Mouse (Mus musculus) stomach, postnatal 0 days (tissue): ENCODE results near the gene Frmd4b. TPM values are rescaled to one million over a fixed set of nuclear protein-coding genes. Genes with fewer than 3 reads are reported as not detected.
A peak's percentile ranks its signal among the peaks of the same experiment; 100 is the strongest.
"Not testable (repeated sequence)": the region's sequence is repeated elsewhere in the genome, so short reads cannot be mapped to it uniquely, and the experiment has no call there.

Source experiments
- ATAC-seq: fragments of 200-750 bp; cut with Nextera tagmentation; 2 replicates; pipeline ENCODE4 v1.8.0; 2017; ENCODE audit not compliant: low FRiP score, low TSS enrichment
- DNase-seq: peaks from one replicate; pipeline ENCODE4 v3.0.0-alpha.2; 2016; ENCODE audit warnings: low spot score
- H3K27ac ChIP-seq: fragments of 300-500 bp; sonication (generic); replicated peaks from 2 replicates; pipeline ENCODE4 v1.5.1; 2014; ENCODE audit warnings: mild to moderate bottlenecking, control low read depth
- H3K27me3 ChIP-seq: fragments of 300-500 bp; sonication (generic); 2 replicates; pipeline ENCODE4 v1.6.1; 2014; ENCODE audit warnings: low read length; ENCODE audit not compliant: control insufficient read depth, insufficient read depth
- H3K36me3 ChIP-seq: fragments of 300-500 bp; sonication (generic); 2 replicates; pipeline ENCODE4 v1.6.1; 2014; ENCODE audit warnings: low read length, mixed read lengths; ENCODE audit not compliant: control insufficient read depth, insufficient read depth
- H3K4me1 ChIP-seq: fragments of 300-500 bp; sonication (generic); replicated peaks from 2 replicates; pipeline ENCODE4 v1.6.1; 2014; ENCODE audit warnings: antibody characterized with exemption; ENCODE audit not compliant: control insufficient read depth, insufficient read depth
- H3K4me2 ChIP-seq: fragments of 300-500 bp; sonication (generic); replicated peaks from 2 replicates; pipeline ENCODE4 v1.6.1; 2014; ENCODE audit warnings: low read depth, mild to moderate bottlenecking, control low read depth, moderate library complexity
- H3K4me3 ChIP-seq: fragments of 300-500 bp; sonication (generic); 2 replicates; pipeline ENCODE4 v1.5.1; 2014; ENCODE audit warnings: low read depth, low read length, control low read depth
- H3K9ac ChIP-seq: fragments of 300-500 bp; sonication (generic); 2 replicates; pipeline ENCODE4 v1.6.1; 2014; ENCODE audit warnings: mild to moderate bottlenecking, low read length, control low read depth, mixed read lengths
- H3K9me3 ChIP-seq: fragments of 300-500 bp; sonication (generic); 2 replicates; pipeline ENCODE4 v1.6.1; 2016; ENCODE audit warnings: low read length; ENCODE audit not compliant: control insufficient read depth
- CTCF ChIP-seq: IDR thresholded peaks from 2 replicates; pipeline ENCODE4 v1.5.1; 2016; ENCODE audit warnings: antibody characterized with exemption, low read depth, mild to moderate bottlenecking, moderate library complexity
- EP300 ChIP-seq: optimal IDR thresholded peaks from 2 replicates; pipeline ENCODE3; 2016; ENCODE audit warnings: antibody characterized with exemption
- WGBS: fragments of 180-500 bp; shearing (Covaris S2); extraction: QIAGEN DNeasy Blood & Tissue Kit; methylation state at CpG from one replicate; pipeline ENCODE4 v1.1.7; 2014; 5-methylcytosine and 5-hydroxymethylcytosine counted together
- polyA plus RNA-seq: library from polyadenylated mRNA; unstranded; fragments of >200 nt; fragmentation: Nextera tagmentation; extraction: Ambion mirVana; gene quantifications from 2 replicates; pipeline ENCODE4 v1.2.1, GENCODE M21; 2015

Frmd4b gene
- polyA plus RNA-seq, 1 experiment from 2014 or later: 11.2 TPM

- ATAC-seq (no peak), DNase-seq (no peak)
- no peak overlapping the region for H3K4me3 ChIP-seq
- no peaks in the 10 kb centered on the region for H3K4me1 ChIP-seq
- no peak overlapping the region for H3K9ac ChIP-seq
- no peaks in the 10 kb centered on the region for H3K9me3 ChIP-seq
- WGBS: 80% methylated on average over 6 of the region's 6 CpGs
- no peak overlapping the region for H3K4me2 ChIP-seq
- no peak overlapping the region for H3K27ac ChIP-seq
- H3K27me3 ChIP-seq: no peaks in the 10 kb centered on the region
- TF ChIP-seq EP300: no peak
- TF ChIP-seq CTCF: no peak
- H3K36me3 ChIP-seq: no peaks in the 10 kb centered on the region
Measured at GRCm38 (mm10) chr6:97387388-97387787, 230.0 kb downstream of the Frmd4b start.

DNA sequence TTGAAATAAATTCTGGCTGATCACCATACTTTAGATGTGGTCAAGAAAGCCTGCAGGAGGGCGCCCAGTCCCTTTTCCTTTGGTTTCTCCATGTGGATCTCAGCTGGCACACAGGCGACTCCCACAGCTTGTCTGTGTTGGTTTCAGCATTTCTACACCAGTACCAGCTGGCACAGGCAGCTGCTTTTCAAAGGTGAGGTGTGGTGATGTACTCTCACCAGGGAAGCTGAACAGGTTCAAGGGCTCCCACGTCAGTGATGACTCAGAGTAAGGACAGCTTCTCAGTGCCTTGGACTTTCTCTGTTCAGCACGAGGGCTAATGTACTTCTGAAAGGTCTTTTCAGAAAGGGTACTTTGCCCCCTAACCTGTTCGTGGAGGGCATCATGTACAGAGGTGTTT lies 232.4 kb downstream of the Frmd4b start:
- peak; percentile 30 for DNase-seq
- Histone ChIP-seq H3K27ac (no peak overlapping the region), H3K4me2 (no peak overlapping the region), H3K9ac (no peak overlapping the region), H3K4me1 (no peaks in the 10 kb centered on the region), H3K27me3 (no peaks in the 10 kb centered on the region), H3K4me3 (no peak overlapping the region), H3K36me3 (no peaks in the 10 kb centered on the region), H3K9me3 (no peaks in the 10 kb centered on the region)
- ATAC-seq: peak; percentile 81
- TF ChIP-seq CTCF (no peak), EP300 (no peak)
- 66% methylated on average over 5 of the region's 5 CpGs for WGBS

DNA sequence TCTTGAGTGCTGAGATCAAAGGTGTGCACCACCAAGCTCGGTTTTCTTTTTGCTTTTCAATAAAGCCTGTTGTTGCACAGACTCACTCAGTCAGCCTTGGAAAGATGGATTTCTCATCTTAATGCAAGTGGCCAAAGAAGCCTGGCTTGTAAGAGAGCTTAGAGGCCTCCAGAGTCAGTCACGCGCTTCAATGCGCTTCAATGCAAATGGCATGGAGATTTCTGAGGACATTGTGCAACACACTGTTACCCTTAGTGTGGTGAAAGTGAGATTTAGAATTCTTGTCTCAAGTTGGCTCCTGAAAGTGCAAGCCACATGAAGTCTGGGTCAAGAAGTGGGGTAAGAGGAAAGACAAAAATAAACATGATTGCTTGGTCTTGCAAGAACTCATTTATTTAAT lies 236.1 kb downstream of the Frmd4b start:
- ATAC-seq: no peak
- TF ChIP-seq CTCF (no peak), EP300 (no peak)
- H3K9me3 ChIP-seq: no peaks in the 10 kb centered on the region
- no peaks in the 10 kb centered on the region for H3K4me1 ChIP-seq
- no peak overlapping the region for H3K9ac ChIP-seq
- no peaks in the 10 kb centered on the region for H3K27me3 ChIP-seq
- WGBS: 82% methylated on average over 4 of the region's 4 CpGs
- no peak overlapping the region for H3K4me2 ChIP-seq
- H3K36me3 ChIP-seq: no peaks in the 10 kb centered on the region
- H3K27ac ChIP-seq: no peak overlapping the region
- no peak for DNase-seq
- no peak overlapping the region for H3K4me3 ChIP-seq

DNA sequence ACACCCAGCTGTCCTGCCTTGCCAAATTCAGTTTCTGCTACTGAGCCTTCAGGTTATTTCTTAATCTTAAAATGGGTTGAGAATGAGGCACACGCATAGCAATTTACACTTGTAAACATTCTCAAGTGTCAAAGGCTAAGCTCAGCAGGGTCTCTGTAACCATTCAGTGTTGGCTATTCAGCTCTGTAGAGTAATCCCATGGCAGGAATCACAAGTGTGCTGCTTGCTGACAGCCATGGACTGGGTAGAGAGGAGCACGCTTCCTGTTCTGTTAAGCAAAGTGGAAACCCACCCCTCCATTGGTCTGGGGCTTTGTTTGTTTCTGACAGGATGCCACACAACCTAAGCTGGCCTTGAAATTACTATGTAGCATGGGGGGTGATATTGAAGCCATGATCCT lies 246.4 kb downstream of the Frmd4b start:
- ATAC-seq (no peak), DNase-seq (no peak)
- no peaks in the 10 kb centered on the region for H3K9me3 ChIP-seq
- no peak for TF ChIP-seq CTCF
- TF ChIP-seq EP300: no peak
- no peaks in the 10 kb centered on the region for H3K27me3 ChIP-seq
- H3K4me3 ChIP-seq: no peak overlapping the region
- 52% methylated on average over 2 of the region's 2 CpGs for WGBS
- no peak overlapping the region for H3K9ac ChIP-seq
- H3K4me2 ChIP-seq: no peak overlapping the region
- 0 out of 2 replicates have a peak overlapping the region, but pooled peaks have one; percentile 8 for H3K27ac ChIP-seq
- no peaks in the 10 kb centered on the region for H3K36me3 ChIP-seq
- no peaks in the 10 kb centered on the region for H3K4me1 ChIP-seq

- no peak overlapping the region for H3K4me3 ChIP-seq
- WGBS: 60% methylated on average over 1 of the region's 1 CpGs
- no peak for DNase-seq
- H3K9ac ChIP-seq: no peak overlapping the region
- H3K36me3 ChIP-seq: no peaks in the 10 kb centered on the region
- no peaks in the 10 kb centered on the region for H3K4me1 ChIP-seq
- no peaks in the 10 kb centered on the region for H3K27me3 ChIP-seq
- no peak overlapping the region for H3K4me2 ChIP-seq
- H3K27ac ChIP-seq: 0 out of 2 replicates have a peak overlapping the region, but pooled peaks have one; percentile 8
- no peak for ATAC-seq
- H3K9me3 ChIP-seq: no peaks in the 10 kb centered on the region
- TF ChIP-seq CTCF (no peak), EP300 (no peak)
Measured at GRCm38 (mm10) chr6:97370460-97370859, 246.9 kb downstream of the Frmd4b start.

- H3K36me3 ChIP-seq: no peaks in the 10 kb centered on the region
- no peaks in the 10 kb centered on the region for H3K9me3 ChIP-seq
- DNase-seq: no peak
- H3K4me3 ChIP-seq: no peak overlapping the region
- no peak for ATAC-seq
- no peaks in the 10 kb centered on the region for H3K4me1 ChIP-seq
- H3K27me3 ChIP-seq: no peaks in the 10 kb centered on the region
- H3K9ac ChIP-seq: no peak overlapping the region
- TF ChIP-seq EP300: no peak
- no peak for TF ChIP-seq CTCF
- no peak overlapping the region for H3K4me2 ChIP-seq
- 75% methylated on average over 2 of the region's 2 CpGs for WGBS
- H3K27ac ChIP-seq: no peak overlapping the region
Measured at GRCm38 (mm10) chr6:97363846-97364245, 253.5 kb downstream of the Frmd4b start.

- DNase-seq, H3K9ac ChIP-seq, H3K27ac ChIP-seq, ATAC-seq, H3K9me3 ChIP-seq, H3K27me3 ChIP-seq, H3K4me1 ChIP-seq, H3K36me3 ChIP-seq, H3K4me3 ChIP-seq, H3K4me2 ChIP-seq: not testable (repeated sequence)
- 82% methylated on average over 2 of the region's 4 CpGs for WGBS
Measured at GRCm38 (mm10) chr6:97357606-97358005, 259.7 kb downstream of the Frmd4b start.
